Mouse (Mus musculus): ENCODE results near the gene Anxa11.
"Not testable (repeated sequence)": the region's sequence is repeated elsewhere in the genome, so short reads cannot be mapped to it uniquely, and the experiment has no call there.

DNA sequence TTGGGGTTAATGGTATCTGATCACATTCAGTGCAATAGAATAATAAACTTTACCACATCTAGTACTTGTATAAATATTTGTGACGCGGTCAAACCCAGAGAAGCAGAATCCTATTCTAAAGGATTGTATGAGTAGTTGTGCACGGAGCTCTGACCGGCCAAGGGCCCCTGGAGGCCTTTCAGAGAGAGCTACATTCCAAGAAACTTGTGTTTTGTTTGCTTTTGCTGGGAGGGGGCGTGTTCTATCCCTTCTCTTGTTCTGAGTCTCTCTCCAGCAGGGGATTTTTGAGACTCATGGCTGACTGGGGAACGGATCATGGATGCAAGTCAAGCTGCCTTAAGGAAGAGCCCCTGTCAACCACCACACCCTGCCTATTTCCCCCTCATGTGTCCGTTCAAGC lies 53.7 kb downstream of the Anxa11 start:
- TF ChIP-seq CTCF (IDR thresholded peaks at IDR 0.05; ENCODE audit: low read depth); EP300 (optimal IDR thresholded peaks at IDR 0.05): not testable (repeated sequence)
